Mouse (Mus musculus) c-Kit-positive CD71-negative TER-119-negative erythroid progenitor cells, embryonic 14.5 days (primary cell): ENCODE measurements around the gene Mis18a.

Source experiments
- DNase-seq: peaks from one replicate; pipeline ENCODE4 v3.0.0-alpha.2; 2013; ENCODE audit warnings: low read depth

Gene Mis18a

GRCm38 (mm10) chr16:90703646-90704045, 23.6 kb downstream of the Mis18a start:
- DNase-seq = no peak

DNA sequence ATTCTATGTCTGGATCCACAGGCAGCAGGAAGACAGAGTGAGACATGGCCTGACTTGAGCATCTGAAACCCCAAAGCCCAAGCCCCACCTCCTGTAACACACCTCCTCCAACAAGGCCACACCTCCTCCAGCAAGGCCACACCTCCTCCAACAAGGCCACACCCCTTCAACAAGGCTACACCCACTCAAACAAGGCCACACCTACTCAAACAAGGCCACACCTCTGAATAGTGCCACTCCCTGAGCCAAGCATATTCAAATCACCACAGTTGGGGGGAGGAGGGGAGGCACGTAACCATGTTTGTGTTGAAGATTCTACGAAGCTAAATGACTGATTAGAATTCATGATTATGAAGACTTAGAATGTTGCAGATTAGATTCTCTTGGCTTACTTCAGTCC, 25.7 kb downstream of the Mis18a start:
- DNase-seq = no peak

DNA sequence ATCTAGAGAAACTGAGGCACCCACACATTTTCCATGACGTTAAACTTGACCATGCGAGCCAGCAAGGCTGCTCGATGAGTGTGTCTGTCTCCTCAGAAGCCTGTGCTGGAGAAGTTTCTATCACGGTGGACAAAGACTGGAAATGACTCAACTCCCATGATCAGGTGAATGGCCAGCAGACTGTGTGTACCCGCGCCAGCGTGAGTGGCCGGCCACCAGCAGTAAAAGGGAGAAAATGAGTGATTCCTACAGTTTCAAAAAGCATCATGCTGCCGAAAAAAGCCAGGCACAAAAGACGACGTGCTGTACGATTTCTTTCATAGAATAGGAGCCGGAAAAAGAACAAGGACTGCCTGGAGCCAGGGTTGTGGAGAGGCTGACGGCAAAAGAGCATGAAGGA, 27.8 kb downstream of the Mis18a start:
- no peak for DNase-seq

- no peak for DNase-seq
Observed at GRCm38 (mm10) chr16:90696306-90696705, 30.9 kb downstream of the Mis18a start.

DNA sequence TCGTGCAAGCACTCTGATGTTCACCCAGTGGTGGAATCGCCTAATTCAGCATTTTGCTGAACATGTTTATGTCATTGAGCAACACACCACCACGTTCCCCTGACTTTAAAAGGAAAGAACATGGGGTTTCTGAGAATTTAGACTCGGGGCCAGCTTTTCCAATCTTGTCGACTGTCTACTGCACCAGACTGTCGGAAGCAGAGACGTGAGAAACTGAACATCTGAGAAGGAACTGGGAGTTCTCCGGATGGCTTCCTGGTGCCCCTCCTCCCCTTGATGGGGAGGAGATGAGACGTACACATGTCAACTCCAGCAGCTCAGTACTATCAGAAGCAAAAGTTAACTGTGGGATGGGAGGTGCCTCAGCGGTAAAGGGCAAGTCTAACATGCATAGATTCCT, 32.1 kb downstream of the Mis18a start:
- no peak for DNase-seq

- DNase-seq = peak; percentile 66
Observed at GRCm38 (mm10) chr16:90694719-90695118, 32.5 kb downstream of the Mis18a start.

DNA sequence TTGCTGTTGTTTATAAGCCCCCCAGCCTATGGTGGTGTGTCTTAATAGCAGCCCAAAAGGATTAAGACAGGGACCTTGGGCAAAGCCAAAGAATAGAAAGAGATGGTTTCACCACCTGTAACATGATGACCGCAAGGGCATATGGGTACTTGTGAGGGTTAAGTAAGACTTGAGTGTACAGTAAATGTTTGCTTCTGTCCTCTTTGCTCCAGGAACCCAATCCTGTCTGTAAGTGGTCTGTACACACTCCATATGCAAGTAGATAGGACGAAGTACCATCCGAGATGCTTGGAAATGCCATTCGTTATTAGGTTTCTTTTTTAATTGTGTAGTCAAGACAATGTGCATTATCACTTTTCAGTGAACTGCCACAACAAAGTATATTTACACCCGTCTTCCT, 33.6 kb downstream of the Mis18a start:
- DNase-seq = no peak

DNA sequence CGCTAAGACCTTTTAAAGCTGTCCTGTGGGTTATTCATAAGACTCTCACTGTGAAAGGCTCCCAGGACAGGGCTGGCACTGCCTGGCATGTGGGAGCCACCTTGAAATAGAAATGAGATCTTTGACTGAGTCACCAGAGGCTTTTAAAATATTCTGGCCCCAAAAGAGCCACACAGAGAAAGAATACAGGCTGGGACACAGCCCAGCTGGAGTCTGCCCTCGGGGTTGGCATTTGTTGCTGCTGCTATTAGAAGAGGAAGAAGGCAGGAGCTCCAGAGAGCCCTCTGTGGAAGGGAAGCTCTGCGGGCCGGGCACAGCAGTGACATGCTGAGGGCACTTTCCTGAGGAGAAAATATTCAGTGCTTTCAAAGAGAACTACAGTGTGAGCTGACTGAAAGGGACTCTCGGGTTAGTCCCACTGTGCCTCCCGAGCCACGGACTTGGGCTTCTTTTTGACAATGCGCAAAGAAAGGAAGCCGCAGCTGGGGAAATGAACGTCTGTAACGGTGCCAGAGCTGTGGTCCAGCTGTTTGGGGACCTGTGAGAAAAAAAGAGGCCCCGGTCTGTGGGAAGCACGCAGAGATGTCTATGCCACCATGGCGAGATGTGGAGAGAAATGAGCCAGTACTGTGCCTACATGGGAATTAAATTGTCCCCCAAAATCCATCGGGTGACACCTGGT, 34.4 kb downstream of the Mis18a start:
- no peak for DNase-seq

GRCm38 (mm10) chr16:90687687-90688263, 39.4 kb downstream of the Mis18a start:
- no peak for DNase-seq

DNA sequence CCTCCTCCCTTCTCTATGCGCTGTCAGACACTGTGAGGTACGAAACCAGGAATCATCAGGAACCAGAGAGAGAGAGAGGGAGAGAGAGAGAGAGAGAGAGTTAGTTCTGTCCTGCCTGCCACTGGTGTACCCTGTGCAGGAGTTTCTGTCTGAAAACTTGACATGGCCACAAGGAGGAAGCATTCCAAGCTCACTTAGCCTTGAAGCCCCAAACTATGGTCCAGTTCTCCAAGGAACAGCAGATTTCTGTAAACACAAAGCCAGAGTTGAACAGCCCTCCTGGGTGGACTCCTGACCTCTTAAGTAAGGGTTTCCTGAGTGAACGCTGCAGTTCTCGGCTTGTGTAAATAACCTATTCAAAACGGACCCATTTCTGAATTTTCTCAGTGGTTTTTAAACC, 40.2 kb downstream of the Mis18a start:
- no peak for DNase-seq

- no peak for DNase-seq
Observed at GRCm38 (mm10) chr16:90684092-90684491, 43.1 kb downstream of the Mis18a start.

DNA sequence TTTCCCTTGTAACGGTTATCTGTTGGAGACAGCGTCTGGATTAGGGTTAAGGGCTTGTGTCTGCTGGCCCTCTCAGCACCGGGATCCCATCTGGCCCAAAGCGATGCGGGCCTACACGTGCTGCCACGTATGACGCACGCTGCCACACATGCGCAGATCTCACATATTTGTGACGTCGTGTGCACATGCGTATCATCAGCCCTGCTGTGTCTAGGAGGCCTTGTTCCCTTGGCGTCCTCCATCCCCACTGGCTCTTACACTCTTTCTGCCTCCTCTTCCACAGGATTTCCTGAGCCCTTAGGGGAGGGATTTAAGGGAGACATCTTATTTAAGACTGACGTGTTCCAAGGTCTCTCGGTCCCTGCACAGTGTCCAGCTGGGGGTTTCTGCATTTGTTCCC, 47.2 kb downstream of the Mis18a start:
- DNase-seq = no peak

DNA sequence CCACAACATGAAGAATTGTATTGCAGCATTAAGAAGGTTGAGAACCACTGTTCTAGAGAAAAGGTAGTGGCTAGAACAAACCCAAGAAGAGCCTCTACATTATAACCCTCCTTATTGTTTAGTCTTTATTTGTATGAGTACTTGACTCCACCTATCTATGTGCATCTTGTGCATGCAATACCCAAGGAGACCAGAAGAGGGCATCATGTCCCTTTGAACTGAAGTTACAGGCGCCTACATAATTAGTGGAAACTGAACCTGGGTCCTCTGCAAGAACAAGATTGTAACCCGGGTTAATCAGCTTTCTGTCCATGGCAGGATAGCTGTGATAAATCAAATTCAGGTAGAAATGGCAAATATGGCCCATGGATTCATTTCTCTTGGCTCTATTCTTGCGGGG, 48.4 kb downstream of the Mis18a start:
- no peak for DNase-seq

DNA sequence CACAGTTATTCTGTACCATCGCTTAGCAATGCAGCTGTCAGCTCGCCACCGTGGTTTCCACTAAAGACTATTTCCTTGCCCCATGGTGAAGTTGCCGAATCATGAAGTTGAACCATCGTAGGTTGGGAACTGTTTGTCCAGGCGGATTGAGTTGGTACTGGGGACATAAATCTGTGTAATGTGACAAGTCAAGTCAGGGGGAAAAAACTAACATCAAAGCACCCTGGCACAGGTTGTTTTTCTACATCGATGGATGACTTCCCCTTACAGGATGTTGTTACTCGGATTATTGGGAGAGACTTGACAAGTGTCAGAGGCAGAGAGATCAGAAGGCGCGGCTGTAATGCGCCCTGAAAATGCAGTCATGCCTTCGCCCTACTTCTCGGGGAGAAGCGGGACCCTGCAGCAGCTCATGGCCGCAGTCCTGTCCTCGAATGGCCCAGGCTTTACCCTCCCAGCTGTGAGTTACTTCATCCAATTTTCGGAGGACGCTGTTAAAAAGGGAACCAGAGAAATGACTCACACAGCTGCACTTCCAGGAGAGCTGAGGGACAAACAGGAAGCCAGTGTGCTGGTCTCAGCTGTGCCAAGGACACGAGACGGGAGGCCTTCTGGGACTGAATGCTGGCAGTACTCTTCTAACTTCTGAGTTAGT, 50.2 kb downstream of the Mis18a start:
- peak; percentile 40 for DNase-seq

- no peak for DNase-seq
Observed at GRCm38 (mm10) chr16:90674651-90675050, 52.6 kb downstream of the Mis18a start.

DNA sequence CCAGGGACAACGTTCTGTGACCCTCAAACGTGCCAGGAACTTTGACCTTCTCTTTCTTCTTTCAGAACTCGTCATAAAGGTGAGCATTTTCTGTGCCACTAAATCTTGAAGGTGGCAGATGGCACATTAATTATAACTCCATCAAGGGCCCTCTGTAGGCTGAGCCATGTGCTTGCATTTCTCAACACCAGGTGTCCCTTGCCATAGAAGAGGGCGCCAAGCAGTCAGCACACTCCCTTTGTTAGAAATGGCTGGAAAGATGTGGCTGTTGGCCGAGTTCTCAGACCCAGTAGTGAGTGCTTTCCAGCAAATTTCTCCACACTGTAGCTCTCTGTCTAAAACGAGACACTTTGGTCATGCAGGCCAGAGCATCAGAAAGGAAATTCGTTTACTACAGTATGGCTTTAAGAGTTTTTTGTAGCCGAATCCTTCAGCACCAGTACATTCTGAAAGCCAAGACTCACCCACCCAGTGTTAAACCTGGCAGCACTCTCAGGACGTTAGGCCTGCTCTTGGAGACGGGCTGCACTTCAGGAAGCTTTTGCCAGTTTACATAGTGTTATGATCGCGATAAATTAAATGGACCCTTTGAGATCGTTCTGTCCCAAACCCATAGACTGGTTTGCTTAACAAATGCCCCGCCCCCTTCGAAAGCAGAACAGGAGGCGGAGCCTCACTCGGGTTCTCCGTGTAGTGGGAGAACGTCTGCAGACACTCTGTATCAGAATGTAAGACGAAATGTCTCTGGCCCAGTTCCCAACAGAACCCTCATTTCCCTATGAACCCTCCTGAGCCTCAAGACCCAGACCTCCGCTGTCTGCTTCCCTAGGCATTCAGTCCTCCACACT, 53.5 kb downstream of the Mis18a start:
- DNase-seq = no peak
